Mouse (Mus musculus): ENCODE measurements around the gene Smarca2.

DNA sequence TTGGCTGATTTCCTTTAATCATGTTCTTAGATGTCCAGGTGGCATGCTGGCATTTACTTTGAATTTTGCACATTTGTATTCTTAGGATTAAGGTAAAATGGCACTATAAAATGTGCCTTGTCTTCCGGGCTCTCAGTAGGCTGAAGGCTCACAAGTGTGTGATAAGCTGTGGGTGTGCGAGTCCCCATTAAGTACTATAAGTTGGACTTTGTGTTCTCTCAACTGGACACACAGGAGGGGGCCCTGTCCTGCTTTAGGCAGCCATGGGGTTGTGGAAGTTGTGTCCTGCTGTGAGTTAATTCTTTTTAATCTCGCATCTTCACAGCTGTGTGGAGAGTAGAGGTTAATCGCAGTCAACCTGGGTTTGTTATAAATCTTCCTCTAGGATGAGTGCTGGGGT, 85.7 kb downstream of the Smarca2 start:
- TF ChIP-seq POLR2A (IDR thresholded peaks at IDR 0.05; ENCODE audit: control insufficient read depth, low read depth, low read length), result no peak
- no peak for TF ChIP-seq CTCF (IDR thresholded peaks at IDR 0.05; ENCODE audit: control insufficient read depth, insufficient read depth, insufficient replicate concordance, low read depth, low read length)
